Mouse (Mus musculus) midbrain, postnatal 0 days (tissue): ENCODE results near the gene Gsto1. TPM values are rescaled to one million over a fixed set of nuclear protein-coding genes. Genes with fewer than 3 reads are reported as not detected.

Experiments
- ATAC-seq: fragments of 200-750 bp; cut with Nextera tagmentation; 2 replicates; pipeline ENCODE4 v1.8.0; 2017; ENCODE audit warnings: moderate number of reproducible peaks, mild to moderate bottlenecking, moderate TSS enrichment, moderate library complexity; ENCODE audit not compliant: low FRiP score
- DNase-seq: peaks from one replicate; pipeline ENCODE4 v3.0.0-alpha.2; 2015; ENCODE audit warnings: low spot score
- H3K27ac ChIP-seq: fragments of 300-500 bp; sonication (generic); 2 replicates; pipeline ENCODE4 v1.5.1; 2014; ENCODE audit warnings: low read depth, mild to moderate bottlenecking, low read length, mixed read lengths
- H3K27me3 ChIP-seq: fragments of 300-500 bp; sonication (generic); 2 replicates; pipeline ENCODE4 v1.6.1; 2014; ENCODE audit warnings: low read length, control low read depth, mixed read lengths; ENCODE audit not compliant: insufficient read depth
- H3K36me3 ChIP-seq: fragments of 300-500 bp; sonication (generic); 2 replicates; pipeline ENCODE4 v1.6.1; 2014; ENCODE audit warnings: low read length, control low read depth, mixed read lengths; ENCODE audit not compliant: insufficient read depth
- H3K4me1 ChIP-seq: fragments of 300-500 bp; sonication (generic); 2 replicates; pipeline ENCODE4 v1.6.1; 2014; ENCODE audit warnings: mild to moderate bottlenecking, control low read depth, antibody characterized with exemption, low read length, mixed read lengths; ENCODE audit not compliant: insufficient read depth
- H3K4me2 ChIP-seq: fragments of 300-500 bp; sonication (generic); 2 replicates; pipeline ENCODE4 v1.6.1; 2014; ENCODE audit warnings: low read depth, mild to moderate bottlenecking, low read length, mixed read lengths; ENCODE audit not compliant: poor library complexity, severe bottlenecking
- H3K4me3 ChIP-seq: fragments of 300-500 bp; sonication (generic); 2 replicates; pipeline ENCODE4 v1.5.1; 2014; ENCODE audit warnings: low read depth, mild to moderate bottlenecking, low read length, moderate library complexity
- H3K9ac ChIP-seq: fragments of 300-500 bp; sonication (generic); replicated peaks from 2 replicates; pipeline ENCODE4 v1.6.1; 2014; ENCODE audit warnings: mild to moderate bottlenecking, low read length, moderate library complexity, mixed read lengths; ENCODE audit not compliant: poor library complexity, severe bottlenecking
- H3K9me3 ChIP-seq: fragments of 300-500 bp; sonication (generic); 2 replicates; pipeline ENCODE4 v1.6.1; 2016; ENCODE audit warnings: low read length, control low read depth
- CTCF ChIP-seq: IDR thresholded peaks from 2 replicates; pipeline ENCODE4 v1.5.1; 2016; ENCODE audit warnings: antibody characterized with exemption, mild to moderate bottlenecking
- WGBS: fragments of 180-500 bp; shearing (Covaris S2); extraction: QIAGEN DNeasy Blood & Tissue Kit; methylation state at CpG from one replicate; pipeline ENCODE4 v1.1.7; 2014; 5-methylcytosine and 5-hydroxymethylcytosine counted together
- polyA plus RNA-seq: library from polyadenylated mRNA; unstranded; fragments of >200 nt; fragmentation: Nextera tagmentation; extraction: Ambion mirVana; gene quantifications from 2 replicates; pipeline ENCODE4 v1.2.1, GENCODE M21; 2015
- total RNA-seq: library from RNA; depleted of rRNA; stranded (reverse); fragments of >200 nt; gene quantifications from 2 replicates; pipeline ENCODE4 v1.2.3, GENCODE M21; 2014

The Gsto1 gene
- total and polyA plus RNA-seq, 2 experiments from 2014 or later = 95.4 to 152 TPM

- peaks cover 5% of the 10 kb centered on the region; the same call in 1 of the 2 replicates for H3K4me1 ChIP-seq
- ATAC-seq (no peak), DNase-seq (no peak)
- no peak overlapping the region for H3K4me2 ChIP-seq
- no peak overlapping the region for H3K9ac ChIP-seq
- H3K27me3 ChIP-seq = 0 out of 2 replicates have a peak, but pooled peaks cover 4% of the 10 kb centered on the region
- TF ChIP-seq CTCF = no peak
- no peaks in the 10 kb centered on the region for H3K9me3 ChIP-seq
- H3K36me3 ChIP-seq = 0 out of 2 replicates have a peak, but pooled peaks cover 3% of the 10 kb centered on the region
- no peak overlapping the region for H3K27ac ChIP-seq
- H3K4me3 ChIP-seq = no peak overlapping the region
- 96% methylated on average over 9 of the region's 9 CpGs for WGBS
These were observed 9.3 kb downstream of the Gsto1 start for GRCm38 (mm10) chr19:47864051-47864450.

DNA sequence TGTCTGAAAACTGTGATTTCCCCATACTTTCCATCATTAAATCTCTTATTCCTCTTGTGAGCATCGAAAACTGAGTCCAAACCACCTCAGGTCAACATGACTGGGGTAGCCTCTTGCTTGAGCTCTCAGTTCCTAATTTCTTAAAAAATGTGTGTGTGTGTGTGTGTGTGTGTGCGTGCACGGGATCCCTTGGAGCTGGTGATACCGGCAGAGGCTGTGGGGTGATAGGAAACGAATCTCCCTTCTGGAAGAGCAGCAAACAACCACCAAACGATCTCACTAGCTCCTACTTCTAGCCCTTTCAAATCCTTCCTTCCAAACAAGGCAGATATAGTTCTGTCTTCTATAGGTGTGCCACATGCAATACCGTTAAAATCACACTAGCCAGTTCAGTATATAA lies 10.0 kb downstream of the Gsto1 start:
- Histone ChIP-seq H3K9ac (peak overlapping the region; percentile 83; the same call in 1 of the 2 replicates), H3K4me1 (peaks cover 5% of the 10 kb centered on the region; the same call in 1 of the 2 replicates), H3K27ac (peak overlapping the region; percentile 92), H3K9me3 (no peaks in the 10 kb centered on the region), H3K4me3 (peak overlapping the region; percentile 56), H3K36me3 (0 out of 2 replicates have a peak, but pooled peaks cover 3% of the 10 kb centered on the region), H3K27me3 (0 out of 2 replicates have a peak, but pooled peaks cover 4% of the 10 kb centered on the region), H3K4me2 (peak overlapping the region; percentile 89)
- DNase-seq = no peak
- ATAC-seq = no peak
- no peak for TF ChIP-seq CTCF
- WGBS = 84% methylated on average over 7 of the region's 7 CpGs

GRCm38 (mm10) chr19:47865353-47865947 lies 10.7 kb downstream of the Gsto1 start, which contains the start of gene Gsto2:
Gene Gsto2 (plus strand): TSS chr19:47865534.
- H3K27me3 ChIP-seq = 0 out of 2 replicates have a peak, but pooled peaks cover 4% of the 10 kb centered on the region
- peaks cover 5% of the 10 kb centered on the region; the same call in 1 of the 2 replicates for H3K4me1 ChIP-seq
- TF ChIP-seq CTCF = peak; percentile 76
- 0 out of 2 replicates have a peak, but pooled peaks cover 3% of the 10 kb centered on the region for H3K36me3 ChIP-seq
- peak within 1 kb of the TSS; percentile 89 for H3K4me2 ChIP-seq
- H3K9ac ChIP-seq = peak within 1 kb of the TSS; percentile 83
- H3K4me3 ChIP-seq = peak within 1 kb of the TSS; percentile 56
- peak; percentile 98 for DNase-seq
- WGBS = under 1% methylated on average over 49 of the region's 49 CpGs
- peak; percentile 100 for ATAC-seq
- H3K9me3 ChIP-seq = no peaks in the 10 kb centered on the region
- peak within 1 kb of the TSS; percentile 92 for H3K27ac ChIP-seq

- H3K9me3 ChIP-seq = no peaks in the 10 kb centered on the region
- 0 out of 2 replicates have a peak, but pooled peaks cover 3% of the 10 kb centered on the region for H3K36me3 ChIP-seq
- H3K4me3 ChIP-seq = no peak overlapping the region
- H3K4me1 ChIP-seq = peaks cover 5% of the 10 kb centered on the region; the same call in 1 of the 2 replicates
- H3K4me2 ChIP-seq = no peak overlapping the region
- TF ChIP-seq CTCF = no peak
- DNase-seq (no peak), ATAC-seq (no peak)
- H3K9ac ChIP-seq = no peak overlapping the region
- WGBS = 73% methylated on average over 4 of the region's 4 CpGs
- 0 out of 2 replicates have a peak, but pooled peaks cover 4% of the 10 kb centered on the region for H3K27me3 ChIP-seq
- no peak overlapping the region for H3K27ac ChIP-seq
These were observed 12.9 kb downstream of the Gsto1 start for GRCm38 (mm10) chr19:47867628-47868175.

- no peak for ATAC-seq
These were observed 14.2 kb downstream of the Gsto1 start for GRCm38 (mm10) chr19:47868951-47869350.

GRCm38 (mm10) chr19:47869516-47869915 lies 14.7 kb downstream of the Gsto1 start:
- no peak for ATAC-seq
- no peak overlapping the region for H3K4me2 ChIP-seq
- no peak for TF ChIP-seq CTCF
- peaks cover 5% of the 10 kb centered on the region; the same call in 1 of the 2 replicates for H3K4me1 ChIP-seq
- H3K4me3 ChIP-seq = no peak overlapping the region
- no peak for DNase-seq
- H3K27me3 ChIP-seq = 0 out of 2 replicates have a peak, but pooled peaks cover 4% of the 10 kb centered on the region
- no peak overlapping the region for H3K9ac ChIP-seq
- H3K36me3 ChIP-seq = no peaks in the 10 kb centered on the region
- H3K27ac ChIP-seq = no peak overlapping the region
- WGBS = 78% methylated on average over 3 of the region's 3 CpGs
- H3K9me3 ChIP-seq = no peaks in the 10 kb centered on the region

More at GRCm38 (mm10) chr19:47868951-47869350, 14.2 kb downstream of the Gsto1 start:
- H3K4me3 ChIP-seq = no peak overlapping the region
- DNase-seq = no peak
- 81% methylated on average over 4 of the region's 4 CpGs for WGBS
- H3K4me2 ChIP-seq = no peak overlapping the region
- TF ChIP-seq CTCF = no peak
- peaks cover 5% of the 10 kb centered on the region; the same call in 1 of the 2 replicates for H3K4me1 ChIP-seq
- H3K9me3 ChIP-seq = no peaks in the 10 kb centered on the region
- H3K9ac ChIP-seq = no peak overlapping the region
- no peak overlapping the region for H3K27ac ChIP-seq
- 0 out of 2 replicates have a peak, but pooled peaks cover 3% of the 10 kb centered on the region for H3K36me3 ChIP-seq
- H3K27me3 ChIP-seq = 0 out of 2 replicates have a peak, but pooled peaks cover 4% of the 10 kb centered on the region
